ENCODE assay signal across 22 mouse cellular contexts in genomic region chr8:62621176-62621575, GRCm38 (mm10).
A peak's percentile ranks its signal among the peaks of the same experiment; 100 is the strongest.
DNase-seq lines count a peak whose midpoint lies in the region; ATAC-seq lines count a peak whose summit lies in the region.
"Had no signal": no experiment of that assay in that cellular context is flagged by ENCODE, and none has a peak within 500 bp of the region (broad histone marks: within the 10 kb centered on the region; RNA-seq: fewer than 3 reads in every experiment).

No protein-coding gene starts in this region.

- peak; percentile 93 for ATAC-seq in frontal cortex, adult (ENCODE audit: low TSS enrichment)
- ATAC-seq in megakaryocyte, adult 5-6 weeks (ENCODE audit: poor library complexity, severe bottlenecking), result no peak
- ATAC-seq: activated CD4-positive, CD25-positive, alpha-beta regulatory T cell, adult 4 months; CD4-positive, CD25-positive, alpha-beta regulatory T cell, adult 4 months; Patski had no signal

- DNase-seq in frontal cortex, postnatal 14 days (ENCODE audit: low spot score in 2 of 2), result no peak
- DNase-seq in Muller cell, postnatal 12 days (ENCODE audit: inconsistent ontology term), result peak; percentile 13
- peak; percentile 52 for DNase-seq in brain, adult 2 months (ENCODE audit: low read depth, low spot score)
- peak; percentile 58 for DNase-seq in telencephalon, adult 2 months (ENCODE audit: low read depth, low spot score)
- no peak for DNase-seq in lung, postnatal 14 days
- DNase-seq in urinary bladder, postnatal 14 days (ENCODE audit: low spot score), result no peak
- DNase-seq: adrenal gland, adult 2 months; adrenal gland, adult 8-10 months; adrenal gland, postnatal 10 days; adrenal gland, postnatal 14 days; adrenal gland, postnatal 25 days; adrenal gland, postnatal 36 days; B cell, adult 2 months; cerebellum, adult 11 months; cerebellum, adult 11-12 months; cerebellum, adult 18-20 months; cerebellum, adult 2 months had no signal

Comparison
In these comparisons a context has a peak if more than half of its experiments do, and no peak if none do; other contexts are left out.
1. DNase-seq: peak in Muller cell, postnatal 12 days (single experiment), brain, adult 2 months (single experiment) and telencephalon, adult 2 months (single experiment); none in frontal cortex, postnatal 14 days (0 of 2), lung, postnatal 14 days (single experiment) and urinary bladder, postnatal 14 days (single experiment).